Mouse (Mus musculus) cerebral cortex, adult 2 months (tissue): ENCODE data around the gene Pdf.

ENCODE experiments used
- WGBS: fragments of 180-500 bp; shearing (Covaris S2); methylation state at CpG from one replicate; pipeline ENCODE4 v1.1.7; 2018; 5-methylcytosine and 5-hydroxymethylcytosine counted together

Gene Pdf

DNA sequence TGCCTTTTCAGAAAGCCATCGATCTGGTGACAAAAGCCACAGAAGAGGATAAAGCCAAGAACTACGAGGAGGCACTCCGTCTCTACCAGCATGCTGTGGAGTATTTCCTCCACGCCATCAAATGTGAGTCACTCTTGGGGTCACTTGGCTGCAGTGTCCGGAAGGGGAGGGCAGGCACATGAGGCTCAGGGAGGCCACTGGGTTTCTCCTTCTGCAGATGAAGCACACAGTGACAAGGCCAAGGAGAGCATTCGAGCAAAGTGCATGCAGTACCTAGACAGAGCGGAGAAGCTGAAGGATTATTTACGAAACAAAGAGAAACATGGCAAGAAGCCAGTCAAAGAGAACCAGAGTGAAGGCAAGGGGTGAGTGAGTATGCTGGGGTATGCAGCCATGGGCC, 11.8 kb downstream of the Pdf start:
- WGBS = 65% methylated on average over 8 of the region's 8 CpGs

DNA sequence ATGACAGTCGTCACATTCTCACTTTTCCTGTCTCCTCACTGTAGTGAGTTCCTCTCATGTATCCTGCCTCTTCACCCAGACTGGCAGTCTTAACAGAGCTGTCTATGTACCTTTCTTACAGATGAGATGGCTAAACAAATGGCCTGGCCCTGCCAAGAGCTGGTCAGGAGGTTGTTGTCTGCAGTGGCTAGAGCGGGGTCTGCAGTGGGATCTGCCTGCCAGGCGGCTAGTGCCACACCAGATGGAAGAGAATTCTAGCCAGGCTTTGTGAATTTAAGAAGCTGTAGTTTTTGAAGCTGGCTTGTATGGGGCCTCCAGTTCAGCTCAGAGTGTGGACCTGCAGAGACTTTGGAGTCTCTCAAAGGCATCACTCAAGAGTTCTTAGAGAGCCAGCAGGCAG, 12.8 kb downstream of the Pdf start:
- 69% methylated on average over 3 of the region's 3 CpGs for WGBS

DNA sequence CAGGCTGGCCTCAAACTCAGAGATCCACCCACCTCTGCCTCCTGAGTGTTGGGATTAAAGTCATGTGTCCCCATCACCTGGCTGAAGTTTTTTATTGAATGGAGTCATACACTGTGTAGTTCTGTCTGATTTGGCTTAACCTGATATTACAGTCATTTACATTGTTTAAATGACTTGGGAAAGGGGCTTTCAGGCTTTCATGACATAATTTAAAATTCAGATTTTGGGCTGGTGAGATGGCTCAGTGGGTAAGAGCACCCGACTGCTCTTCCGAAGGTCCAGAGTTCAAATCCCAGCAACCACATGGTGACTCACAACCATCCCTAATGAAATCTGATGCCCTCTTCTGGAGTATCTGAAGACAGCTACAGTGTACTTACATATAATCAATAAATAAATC, 14.8 kb downstream of the Pdf start:
- WGBS = 86% methylated on average over 2 of the region's 2 CpGs

GRCm38 (mm10) chr8:107031577-107032090, 16.8 kb downstream of the Pdf start:
- WGBS = under 1% methylated on average over 39 of the region's 40 CpGs

DNA sequence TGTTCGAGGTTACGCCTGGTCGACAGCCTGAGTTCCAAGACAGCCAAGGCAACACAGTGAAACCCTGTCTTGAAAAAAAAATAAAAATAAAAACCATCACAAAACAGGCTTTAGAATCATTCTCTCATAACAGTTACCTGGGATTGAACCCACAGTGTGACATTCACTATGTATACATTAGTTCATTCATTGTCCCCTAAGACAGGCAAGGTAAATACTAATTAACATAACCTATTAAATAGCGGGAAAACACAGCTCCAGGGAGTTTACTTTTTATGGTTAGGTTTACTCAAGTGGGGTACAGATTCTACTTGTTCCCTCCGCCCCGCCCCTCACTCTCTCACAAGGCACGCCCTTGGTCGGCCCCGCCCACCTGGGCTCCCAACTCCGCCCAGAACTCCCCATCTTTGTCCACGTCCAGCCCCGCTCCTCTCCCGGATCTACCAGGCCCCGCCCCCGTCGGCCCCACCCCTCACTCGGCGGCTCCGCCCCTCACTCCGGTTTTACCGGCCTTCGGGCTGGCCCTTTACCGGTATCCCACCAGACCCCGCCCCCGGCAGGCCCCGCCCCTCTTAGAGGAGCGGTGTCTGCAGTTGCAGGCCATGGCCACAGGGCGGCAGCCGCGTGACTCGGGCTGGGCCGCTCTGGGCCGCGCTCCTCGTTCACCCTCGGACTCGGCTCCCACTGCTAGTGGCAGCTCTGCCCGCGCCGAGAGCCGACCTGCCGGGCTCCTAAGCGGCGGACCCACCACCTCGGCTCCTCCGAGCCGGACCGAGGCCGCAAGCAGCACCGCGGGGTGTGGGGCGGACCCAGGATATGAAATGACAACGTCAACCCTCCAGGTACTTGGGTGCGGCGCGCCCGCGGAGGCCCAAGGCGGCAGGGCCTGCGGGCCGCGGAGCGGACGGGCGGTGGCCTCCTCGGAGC, 17.5 kb downstream of the Pdf start, which contains the start of gene Vps4a:
Gene Vps4a (plus strand): TSS at position 573 of the 927 bp plus-strand sequence.
- WGBS = 5% methylated on average over 66 of the region's 66 CpGs

GRCm38 (mm10) chr8:107030058-107030457, 18.4 kb downstream of the Pdf start:
- 72% methylated on average over 5 of the region's 5 CpGs for WGBS

DNA sequence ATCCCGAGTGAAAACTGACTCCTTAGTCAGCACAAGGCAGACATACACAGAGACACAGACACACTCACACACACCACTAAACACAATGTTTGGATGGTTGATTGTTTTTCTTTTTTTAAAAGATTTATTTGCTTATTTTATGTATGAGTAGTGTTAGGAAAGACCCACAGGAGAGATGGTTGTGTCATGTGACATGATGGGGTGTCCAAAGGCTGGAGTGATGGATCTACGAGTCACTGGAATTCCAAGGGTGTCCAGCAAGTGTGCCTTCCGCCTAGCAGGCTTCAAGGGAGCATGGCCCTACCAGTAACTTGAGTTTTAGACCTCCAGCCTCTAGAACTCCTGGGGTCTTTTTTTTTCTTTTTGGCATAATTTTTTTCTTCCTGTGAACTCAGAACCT, 19.1 kb downstream of the Pdf start:
- 82% methylated on average over 3 of the region's 3 CpGs for WGBS

DNA sequence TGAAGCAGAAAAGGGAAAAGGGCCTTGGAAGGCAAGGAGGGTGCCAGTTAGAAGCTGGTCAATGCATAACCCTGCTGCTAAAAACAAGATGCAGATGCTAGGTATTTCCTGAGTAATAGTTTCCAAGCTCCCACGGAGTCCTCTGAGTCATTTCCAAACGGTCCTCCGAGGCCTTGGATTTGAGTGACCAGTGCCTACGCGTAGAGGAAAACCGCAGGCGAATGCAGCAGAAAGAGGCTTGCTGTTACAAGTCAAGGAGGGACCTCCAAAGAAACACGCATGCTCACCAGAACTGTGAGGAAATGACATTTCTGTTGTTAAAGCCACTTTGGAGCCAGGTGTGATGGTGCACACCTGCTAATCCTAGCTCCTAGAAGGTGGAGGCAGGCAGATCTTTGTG, 24.9 kb downstream of the Pdf start:
- WGBS = 89% methylated on average over 8 of the region's 8 CpGs

- 80% methylated on average over 1 of the region's 1 CpGs for WGBS
Observed at GRCm38 (mm10) chr8:107014915-107015314, 33.5 kb downstream of the Pdf start.

DNA sequence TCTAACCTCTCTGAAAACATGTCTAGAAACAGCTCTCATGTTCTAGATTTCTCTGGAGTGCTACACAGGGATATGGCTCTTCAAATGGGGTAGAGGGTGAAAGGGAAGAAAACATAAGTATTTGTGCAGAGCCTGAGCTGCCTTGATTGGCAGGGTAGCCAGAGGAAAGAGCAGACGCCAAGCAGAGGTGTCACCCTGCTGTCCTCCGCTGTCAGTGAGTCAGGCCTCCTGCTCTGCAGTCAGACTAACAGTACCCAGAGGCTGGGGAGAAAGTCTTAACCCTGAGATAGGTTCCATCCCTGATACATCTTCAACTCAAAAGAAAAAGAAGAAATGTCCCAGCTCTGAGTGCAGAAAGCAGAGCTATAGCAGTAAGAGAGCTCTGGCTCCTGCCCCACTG, 35.7 kb downstream of the Pdf start:
- 92% methylated on average over 2 of the region's 2 CpGs for WGBS

DNA sequence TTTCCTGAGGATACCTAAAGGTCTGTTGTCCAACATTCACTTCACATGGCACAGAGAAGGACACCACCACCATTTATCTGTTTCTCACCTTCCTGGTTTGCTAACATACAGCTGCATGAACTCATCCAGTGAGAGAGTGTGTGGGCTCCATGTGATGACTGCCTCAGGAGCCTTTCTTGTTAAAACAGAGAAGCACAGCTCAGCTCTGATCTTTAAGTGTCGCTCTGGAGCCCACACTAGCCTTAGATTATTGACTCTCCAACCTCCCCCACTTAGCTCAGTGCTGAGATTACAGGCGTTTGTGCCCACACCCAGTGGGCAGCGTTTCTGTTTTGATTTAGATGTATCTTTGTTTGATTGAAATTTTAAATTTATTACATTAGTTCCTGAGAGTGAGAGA, 40.6 kb downstream of the Pdf start:
- WGBS = 65% methylated on average over 3 of the region's 3 CpGs

GRCm38 (mm10) chr8:107002532-107002931, 45.9 kb downstream of the Pdf start:
- 22% methylated on average over 5 of the region's 5 CpGs for WGBS

- WGBS = 56% methylated on average over 1 of the region's 1 CpGs
Observed at GRCm38 (mm10) chr8:106999068-106999467, 49.3 kb downstream of the Pdf start.

DNA sequence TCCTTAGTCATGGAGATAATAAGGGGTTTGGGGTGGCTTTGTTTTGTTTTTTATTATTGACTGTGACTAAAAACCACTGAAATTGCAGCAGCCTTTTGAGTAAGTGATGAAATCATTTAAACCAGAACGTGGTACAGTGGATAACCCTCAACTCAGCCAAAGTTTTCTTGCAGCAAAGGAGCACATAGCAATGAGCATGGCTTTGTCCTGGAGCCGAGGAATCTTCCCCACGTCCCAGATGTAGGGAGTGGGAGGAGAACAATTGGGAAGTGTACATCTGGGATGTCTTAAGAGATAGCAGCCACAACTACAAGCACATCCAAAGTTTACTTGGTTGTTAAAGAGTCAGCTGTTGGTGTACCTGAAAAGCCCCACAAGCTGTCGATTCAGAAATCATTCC, 51.0 kb downstream of the Pdf start:
- 73% methylated on average over 4 of the region's 4 CpGs for WGBS

DNA sequence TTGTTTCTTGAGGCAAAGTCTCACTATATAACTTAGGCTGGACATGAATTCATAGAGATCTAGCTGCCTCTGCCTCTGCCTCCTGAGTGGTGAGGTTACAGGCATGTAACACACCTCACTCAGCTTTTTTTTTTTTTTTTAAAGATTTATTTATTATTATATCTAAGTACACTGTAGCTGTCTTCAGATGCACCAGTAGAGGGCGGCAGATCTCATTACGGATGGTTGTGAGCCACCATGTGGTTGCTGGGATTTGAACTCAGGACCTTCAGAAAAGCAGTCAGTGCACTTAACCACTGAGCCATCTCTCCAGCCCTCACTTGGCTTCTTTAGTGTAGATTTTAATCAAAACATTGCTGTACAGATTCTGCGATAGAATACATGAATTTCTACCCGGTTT, 52.1 kb downstream of the Pdf start:
- 91% methylated on average over 4 of the region's 4 CpGs for WGBS
